27 mouse cellular contexts compared by ENCODE assay signal in genomic region chr6:121054908-121055307, GRCm38 (mm10).
DNase-seq lines count a peak whose midpoint lies in the region; ATAC-seq lines count a peak whose summit lies in the region.
"Had no signal": no experiment of that assay in that cellular context is flagged by ENCODE, and none has a peak within 500 bp of the region (broad histone marks: within the 10 kb centered on the region; RNA-seq: fewer than 3 reads in every experiment).

No protein-coding gene starts in this region.

- no peak overlapping the region for H3K4me2 ChIP-seq in heart, embryonic 15.5 days
- H3K4me2 ChIP-seq: hindbrain, embryonic 15.5 days; liver, embryonic 12.5 days; midbrain, embryonic 11.5 days; neural tube, embryonic 12.5 days had no signal

- peak; percentile 28 for DNase-seq in cerebellum, adult 11-12 months
- DNase-seq in cerebellum, postnatal 10 days: no peak
- DNase-seq in heart, embryonic 10.5 days (ENCODE audit: low spot score): no peak
- no peak for DNase-seq in heart, postnatal 10 days
- DNase-seq in heart, postnatal 36 days: no peak
- no peak for DNase-seq in embryo, embryonic 10 days (ENCODE audit: low spot score)
- DNase-seq: adrenal gland, adult 8-10 months; gastrocnemius, postnatal 14 days; heart, adult 2 months; kidney, adult 8-10 months; layer of hippocampus, postnatal 36 days; left cerebral cortex, postnatal 4 days; lung, postnatal 36 days; right cerebral cortex, adult 18-20 months; spleen, adult 18-20 months had no signal

- H3K9ac ChIP-seq in heart, embryonic 15.5 days: no peak overlapping the region
- H3K9ac ChIP-seq: hindbrain, embryonic 15.5 days; liver, embryonic 12.5 days; liver, postnatal 0 days; neural tube, embryonic 12.5 days had no signal

- no peak for ATAC-seq in heart, embryonic 15.5 days (replicated peaks; ENCODE audit: insufficient number of reproducible peaks, insufficient read depth, low FRiP score, low read depth)
- ATAC-seq: forebrain, embryonic 16.5 days; liver, embryonic 12.5 days; liver, postnatal 0 days had no signal

- no peak overlapping the region for H3K4me3 ChIP-seq in heart, embryonic 10.5 days
- no peak overlapping the region for H3K4me3 ChIP-seq in heart, embryonic 15.5 days
- H3K4me3 ChIP-seq: erythroblast, embryonic 14.5 days; heart, adult 2 months; hindbrain, embryonic 10.5 days; hindbrain, embryonic 15.5 days; liver, embryonic 12.5 days; myocyte; neural tube, embryonic 12.5 days had no signal

- peaks cover 86% of the 10 kb centered on the region for H3K4me1 ChIP-seq in heart, embryonic 10.5 days
- H3K4me1 ChIP-seq in heart, embryonic 15.5 days (replicated peaks): peaks cover 74% of the 10 kb centered on the region
- H3K4me1 ChIP-seq: hindbrain, embryonic 15.5 days had no signal

- no peaks in the 10 kb centered on the region for H3K36me3 ChIP-seq in heart, embryonic 10.5 days
- no peaks in the 10 kb centered on the region for H3K36me3 ChIP-seq in heart, embryonic 15.5 days
- H3K36me3 ChIP-seq: hindbrain, embryonic 10.5 days; hindbrain, embryonic 15.5 days; neural tube, embryonic 12.5 days had no signal

- 91% methylated on average over 9 of the region's 9 CpGs for WGBS in heart, embryonic 10.5 days
- WGBS in heart, embryonic 15.5 days: 89% methylated on average over 9 of the region's 9 CpGs

- no peaks in the 10 kb centered on the region for H3K9me3 ChIP-seq in heart, embryonic 10.5 days
- H3K9me3 ChIP-seq in heart, embryonic 15.5 days (replicated peaks): no peaks in the 10 kb centered on the region
- H3K9me3 ChIP-seq: G1E; hindbrain, embryonic 10.5 days; hindbrain, embryonic 15.5 days; liver, embryonic 12.5 days; neural tube, embryonic 12.5 days had no signal

- H3K27ac ChIP-seq in heart, embryonic 10.5 days: peak overlapping the region; percentile 69
- H3K27ac ChIP-seq in heart, embryonic 15.5 days: peak overlapping the region; percentile 81
- H3K27ac ChIP-seq: hindbrain, embryonic 10.5 days; hindbrain, embryonic 15.5 days; kidney, postnatal 0 days; liver, embryonic 12.5 days; neural tube, embryonic 12.5 days had no signal

- H3K27me3 ChIP-seq in heart, embryonic 10.5 days (ENCODE audit: insufficient read depth, poor library complexity, severe bottlenecking): no peaks in the 10 kb centered on the region
- no peaks in the 10 kb centered on the region for H3K27me3 ChIP-seq in heart, embryonic 15.5 days
- H3K27me3 ChIP-seq: hindbrain, embryonic 15.5 days; liver, embryonic 12.5 days; neural tube, embryonic 12.5 days had no signal

- intact Hi-C loops in heart, postnatal 10 days (cut with DNase I): loop anchor here (5.0 kb wide), 1 partner anchor 52 kb away; no protein-coding TSS in a partner anchor
- intact Hi-C loops in heart, postnatal 36 days (cut with DNase I): no loop called here
